Mouse (Mus musculus) naive thymus-derived CD4-positive, alpha-beta T cell, adult 5 months (primary cell): ENCODE data around the gene Vmn2r115. TPM values are rescaled to one million over a fixed set of nuclear protein-coding genes. Genes with fewer than 3 reads are reported as not detected.

ENCODE experiments used
- polyA plus RNA-seq: library from polyadenylated mRNA; unstranded; fragments of 100-300 nt; shearing (Covaris generic); gene quantifications from one replicate; pipeline ENCODE4 v1.2.1, GENCODE M21; 2017

Gene Vmn2r115
- 0.11 TPM for polyA plus RNA-seq

GRCm38 (mm10) chr17:23343441-23343840 lies at the start of gene Vmn2r115:
TSS of gene Vmn2r115 (plus strand) at chr17:23343741.

GRCm38 (mm10) chr17:23312437-23312836 lies 31.1 kb upstream of the Vmn2r115 start, which contains the start of gene Vmn2r114:
TSS of gene Vmn2r114 (minus strand) at chr17:23312537.

GRCm38 (mm10) chr17:23384304-23384703 lies 40.8 kb downstream of the Vmn2r115 start, which contains the start of gene Vmn2r116:
TSS of gene Vmn2r116 (plus strand) at chr17:23384604.

Other genes with a start within 250 kb of the Vmn2r115 start
- 4.8 TPM for gene Zfp40, start 150.5 kb upstream of the Vmn2r115 start, polyA plus RNA-seq
- gene Vmn2r114, start 31.2 kb upstream of the Vmn2r115 start, polyA plus RNA-seq = 0.12 TPM
- not detected for gene Vmn2r116, start 40.9 kb downstream of the Vmn2r115 start, polyA plus RNA-seq
- not detected for gene Vmn2r117, start 136.0 kb downstream of the Vmn2r115 start, polyA plus RNA-seq
- 8.3 TPM for gene Zfp213, start 220.5 kb downstream of the Vmn2r115 start, polyA plus RNA-seq